Mouse (Mus musculus) ES-E14 (cell line): ENCODE results near the gene Tk1.

ENCODE experiments used
- ZC3H11A ChIP-seq: IDR thresholded peaks from 2 replicates; pipeline ENCODE4 v1.6.1; 2012; ENCODE audit warnings: low read depth, mild to moderate bottlenecking, inconsistent platforms, low read length, borderline replicate concordance
- ZNF384 ChIP-seq: IDR thresholded peaks from 2 replicates; pipeline ENCODE4 v1.6.1; 2012; ENCODE audit warnings: low read depth, low read length, inconsistent platforms

GRCm38 (mm10) chr11:117781199-117781821, 44.6 kb downstream of the Tk1 start:
- TF ChIP-seq ZC3H11A (no peak), ZNF384 (no peak)
